Mouse (Mus musculus) limb, embryonic 10.5 days (tissue): ENCODE results near the gene Vwc2l. TPM values are rescaled to one million over a fixed set of nuclear protein-coding genes. Genes with fewer than 3 reads are reported as not detected.

Experiments used
- DNase-seq: peaks from one replicate; pipeline ENCODE4 v3.0.0-alpha.2; 2017; ENCODE audit warnings: low spot score
- H3K27ac ChIP-seq: fragments of 300-500 bp; sonication (generic); 2 replicates; pipeline ENCODE4 v1.5.1; 2016; ENCODE audit warnings: mild to moderate bottlenecking
- H3K27me3 ChIP-seq: fragments of 300-500 bp; sonication (generic); 2 replicates; pipeline ENCODE4 v1.6.1; 2016; ENCODE audit warnings: low read depth, mild to moderate bottlenecking; ENCODE audit not compliant: poor library complexity, severe bottlenecking
- H3K36me3 ChIP-seq: fragments of 300-500 bp; sonication (generic); 2 replicates; pipeline ENCODE4 v1.6.1; 2016; ENCODE audit warnings: mild to moderate bottlenecking, moderate library complexity
- H3K4me1 ChIP-seq: fragments of 300-500 bp; sonication (generic); 2 replicates; pipeline ENCODE4 v1.6.1; 2016
- H3K4me3 ChIP-seq: fragments of 300-500 bp; sonication (generic); 2 replicates; pipeline ENCODE4 v1.5.1; 2016; ENCODE audit warnings: mild to moderate bottlenecking, moderate library complexity
- H3K9me3 ChIP-seq: fragments of 300-500 bp; sonication (generic); replicated peaks from 2 replicates; pipeline ENCODE4 v1.6.1; 2016; ENCODE audit warnings: mild to moderate bottlenecking
- WGBS: fragments of 180-500 bp; shearing (Covaris S2); methylation state at CpG from one replicate; pipeline ENCODE4 v1.1.7; 2016; 5-methylcytosine and 5-hydroxymethylcytosine counted together
- polyA plus RNA-seq: library from polyadenylated mRNA; unstranded; fragments of >200 nt; fragmentation: Nextera tagmentation; extraction: Ambion mirVana; gene quantifications from 2 replicates; pipeline ENCODE4 v1.2.1, GENCODE M21; 2016

The Vwc2l gene
- polyA plus RNA-seq, 1 experiment from 2014 or later: not detected

GRCm38 (mm10) chr1:70851633-70852390, 126.3 kb downstream of the Vwc2l start:
- Histone ChIP-seq H3K9me3 (no peaks in the 10 kb centered on the region), H3K4me3 (no peak overlapping the region), H3K4me1 (no peaks in the 10 kb centered on the region), H3K36me3 (no peaks in the 10 kb centered on the region), H3K27me3 (no peaks in the 10 kb centered on the region), H3K27ac (no peak overlapping the region)
- DNase-seq: no peak
- 79% methylated on average over 12 of the region's 12 CpGs for WGBS

- H3K4me3 ChIP-seq: no peak overlapping the region
- no peaks in the 10 kb centered on the region for H3K4me1 ChIP-seq
- no peaks in the 10 kb centered on the region for H3K27me3 ChIP-seq
- H3K27ac ChIP-seq: no peak overlapping the region
- WGBS: 92% methylated on average over 11 of the region's 11 CpGs
- no peaks in the 10 kb centered on the region for H3K36me3 ChIP-seq
- no peaks in the 10 kb centered on the region for H3K9me3 ChIP-seq
- no peak for DNase-seq
Measured at GRCm38 (mm10) chr1:70853446-70853845, 127.9 kb downstream of the Vwc2l start.

GRCm38 (mm10) chr1:70855912-70856311, 130.4 kb downstream of the Vwc2l start:
- 86% methylated on average over 5 of the region's 5 CpGs for WGBS
- H3K4me1 ChIP-seq: no peaks in the 10 kb centered on the region
- no peaks in the 10 kb centered on the region for H3K9me3 ChIP-seq
- H3K4me3 ChIP-seq: no peak overlapping the region
- H3K36me3 ChIP-seq: no peaks in the 10 kb centered on the region
- no peaks in the 10 kb centered on the region for H3K27me3 ChIP-seq
- no peak for DNase-seq
- H3K27ac ChIP-seq: no peak overlapping the region

DNA sequence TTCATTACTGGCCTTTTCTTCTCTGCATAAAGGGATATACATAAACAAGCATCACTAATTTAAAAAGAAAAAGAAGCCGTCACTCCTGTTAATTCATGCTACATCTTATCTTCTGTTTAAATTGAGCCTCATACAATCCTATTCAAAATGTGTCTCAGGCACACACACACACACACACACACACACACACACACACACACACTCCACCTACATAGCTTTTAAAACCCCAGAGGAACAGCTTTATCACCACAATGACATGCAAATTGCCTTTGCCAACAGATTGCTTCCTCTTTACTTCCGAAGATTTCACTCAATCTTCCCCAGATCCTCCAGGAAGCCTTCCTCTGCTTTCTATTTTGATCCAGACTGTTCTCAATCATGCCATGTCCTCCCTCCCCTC, 136.2 kb downstream of the Vwc2l start:
- no peaks in the 10 kb centered on the region for H3K36me3 ChIP-seq
- no peak overlapping the region for H3K4me3 ChIP-seq
- no peaks in the 10 kb centered on the region for H3K4me1 ChIP-seq
- H3K27ac ChIP-seq: no peak overlapping the region
- no peak for DNase-seq
- WGBS: 71% methylated on average over 2 of the region's 2 CpGs
- H3K27me3 ChIP-seq: no peaks in the 10 kb centered on the region
- H3K9me3 ChIP-seq: no peaks in the 10 kb centered on the region

GRCm38 (mm10) chr1:70866137-70866536, 140.6 kb downstream of the Vwc2l start:
- H3K4me3 ChIP-seq: no peak overlapping the region
- DNase-seq: no peak
- no peak overlapping the region for H3K27ac ChIP-seq
- no peaks in the 10 kb centered on the region for H3K36me3 ChIP-seq
- no peaks in the 10 kb centered on the region for H3K4me1 ChIP-seq
- no peaks in the 10 kb centered on the region for H3K27me3 ChIP-seq
- no peaks in the 10 kb centered on the region for H3K9me3 ChIP-seq
- WGBS: 70% methylated on average over 5 of the region's 5 CpGs

DNA sequence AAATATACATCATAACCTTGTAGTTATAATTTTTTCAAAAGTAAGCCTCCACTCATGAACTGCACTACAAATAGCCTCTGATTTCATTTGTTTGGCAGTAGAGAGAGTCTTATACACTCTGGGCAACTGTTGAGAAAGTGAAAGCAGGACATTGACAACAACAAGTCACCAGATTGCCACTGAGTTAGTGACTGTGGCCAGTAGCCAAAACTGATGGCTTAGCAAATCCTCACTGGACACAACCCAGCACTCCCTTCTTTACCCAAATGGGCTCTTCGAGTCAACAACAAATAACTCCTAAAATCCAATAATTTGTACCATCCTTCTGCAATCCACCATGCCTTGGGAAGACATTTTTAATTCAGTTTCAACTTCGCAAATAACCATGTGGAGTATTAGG, 155.0 kb downstream of the Vwc2l start:
- WGBS: 96% methylated on average over 2 of the region's 2 CpGs
- no peak for DNase-seq
- Histone ChIP-seq H3K27ac (no peak overlapping the region), H3K9me3 (no peaks in the 10 kb centered on the region), H3K4me1 (no peaks in the 10 kb centered on the region), H3K27me3 (no peaks in the 10 kb centered on the region), H3K4me3 (no peak overlapping the region), H3K36me3 (no peaks in the 10 kb centered on the region)

DNA sequence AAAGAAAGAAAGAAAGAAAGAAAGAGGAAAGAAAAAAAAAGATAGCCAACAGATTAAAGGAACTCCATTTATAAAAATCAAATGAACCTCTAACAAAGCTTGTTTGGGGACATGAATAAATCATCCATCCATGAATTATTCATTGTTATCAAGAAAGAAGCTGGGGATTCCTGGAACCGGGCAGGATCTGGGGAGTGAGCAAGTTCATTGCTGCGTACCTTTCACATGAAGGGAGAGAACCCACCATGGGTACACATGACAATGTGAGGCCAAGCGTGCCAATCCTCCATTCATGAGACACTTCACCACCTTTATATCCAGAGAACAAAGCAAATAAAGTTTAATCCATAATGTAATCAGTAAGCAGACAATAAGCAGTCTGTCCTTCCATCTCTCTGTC, 155.8 kb downstream of the Vwc2l start:
- no peak overlapping the region for H3K4me3 ChIP-seq
- H3K36me3 ChIP-seq: no peaks in the 10 kb centered on the region
- no peak overlapping the region for H3K27ac ChIP-seq
- DNase-seq: no peak
- WGBS: 84% methylated on average over 3 of the region's 3 CpGs
- no peaks in the 10 kb centered on the region for H3K27me3 ChIP-seq
- no peaks in the 10 kb centered on the region for H3K9me3 ChIP-seq
- H3K4me1 ChIP-seq: no peaks in the 10 kb centered on the region

DNA sequence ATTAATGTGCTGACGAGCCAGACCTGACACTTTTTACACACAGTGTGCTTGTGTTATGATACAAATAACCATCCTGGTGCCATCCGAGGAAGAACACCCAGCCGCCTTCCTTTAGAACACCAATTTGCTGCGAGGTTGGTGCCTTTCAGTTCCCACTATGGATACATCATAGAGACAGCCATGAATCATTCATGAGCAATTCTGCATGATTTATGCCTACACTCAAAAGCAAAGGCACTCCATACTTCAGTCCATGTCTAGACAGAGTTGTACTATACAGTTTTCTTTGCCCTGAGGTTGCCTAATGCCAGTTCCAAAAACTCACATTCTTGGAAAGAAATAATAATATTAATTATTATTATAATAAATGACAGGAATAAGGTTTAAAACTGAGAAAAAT, 158.6 kb downstream of the Vwc2l start:
- Histone ChIP-seq H3K9me3 (no peaks in the 10 kb centered on the region), H3K27ac (no peak overlapping the region), H3K4me1 (no peaks in the 10 kb centered on the region), H3K36me3 (no peaks in the 10 kb centered on the region), H3K4me3 (no peak overlapping the region), H3K27me3 (no peaks in the 10 kb centered on the region)
- WGBS: 89% methylated on average over 4 of the region's 4 CpGs
- DNase-seq: no peak

DNA sequence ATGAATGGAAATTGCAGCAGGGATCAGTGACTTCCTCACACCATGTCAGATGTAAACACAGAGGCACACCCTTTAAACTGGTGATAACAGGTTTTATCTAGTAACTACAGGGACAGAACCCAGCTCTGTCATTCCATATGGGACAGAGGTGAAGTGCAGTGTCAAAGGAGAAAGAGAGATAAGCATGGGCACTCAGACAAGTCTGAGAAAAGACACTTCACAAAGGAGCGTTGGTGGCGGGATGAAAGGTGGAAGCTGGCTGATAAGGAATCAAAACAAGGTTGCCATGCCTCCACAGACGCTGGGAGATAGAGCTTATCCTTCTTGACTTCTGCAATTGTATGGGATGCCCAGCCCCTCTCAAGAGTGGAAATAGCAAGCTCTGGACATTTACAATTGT, 176.8 kb downstream of the Vwc2l start:
- H3K27ac ChIP-seq: no peak overlapping the region

DNA sequence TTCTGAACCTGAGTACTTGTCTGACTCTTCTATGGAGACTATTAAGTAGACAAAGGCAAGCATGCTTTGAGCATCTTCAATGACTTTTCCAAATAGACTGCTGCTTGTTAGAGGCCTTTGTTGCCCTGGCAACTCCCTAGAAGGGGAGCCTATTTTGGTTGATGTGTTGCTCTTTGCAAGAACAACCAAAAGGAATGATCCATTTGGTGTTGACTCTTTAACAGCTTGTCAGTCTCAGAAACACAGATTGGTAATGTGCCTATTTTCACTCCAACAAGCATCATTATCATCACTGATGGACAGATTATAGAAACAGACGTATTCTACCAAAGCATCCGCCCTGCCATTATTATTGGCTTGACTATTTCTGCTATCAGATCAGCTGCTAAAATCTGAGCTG, 181.9 kb downstream of the Vwc2l start:
- no peak overlapping the region for H3K4me3 ChIP-seq
- no peaks in the 10 kb centered on the region for H3K36me3 ChIP-seq
- WGBS: 87% methylated on average over 2 of the region's 2 CpGs
- H3K27me3 ChIP-seq: no peaks in the 10 kb centered on the region
- DNase-seq: no peak
- no peaks in the 10 kb centered on the region for H3K9me3 ChIP-seq
- no peak overlapping the region for H3K27ac ChIP-seq
- H3K4me1 ChIP-seq: no peaks in the 10 kb centered on the region

More for the DNA sequence above, 176.8 kb downstream of the Vwc2l start:
- no peaks in the 10 kb centered on the region for H3K4me1 ChIP-seq
- H3K4me3 ChIP-seq: no peak overlapping the region
- H3K36me3 ChIP-seq: no peaks in the 10 kb centered on the region
- WGBS: 67% methylated on average over 3 of the region's 3 CpGs
- no peaks in the 10 kb centered on the region for H3K27me3 ChIP-seq
- no peak for DNase-seq
- no peaks in the 10 kb centered on the region for H3K9me3 ChIP-seq

- no peak for DNase-seq
- Histone ChIP-seq H3K9me3 (no peaks in the 10 kb centered on the region), H3K27ac (no peak overlapping the region), H3K27me3 (no peaks in the 10 kb centered on the region), H3K36me3 (no peaks in the 10 kb centered on the region), H3K4me1 (no peaks in the 10 kb centered on the region), H3K4me3 (no peak overlapping the region)
- 56% methylated on average over 4 of the region's 4 CpGs for WGBS
Measured at GRCm38 (mm10) chr1:70911235-70911634, 185.7 kb downstream of the Vwc2l start.

GRCm38 (mm10) chr1:70913071-70913470, 187.6 kb downstream of the Vwc2l start:
- H3K27me3 ChIP-seq: no peaks in the 10 kb centered on the region
- H3K9me3 ChIP-seq: no peaks in the 10 kb centered on the region
- 70% methylated on average over 9 of the region's 9 CpGs for WGBS
- DNase-seq: no peak
- H3K4me1 ChIP-seq: no peaks in the 10 kb centered on the region
- H3K36me3 ChIP-seq: no peaks in the 10 kb centered on the region
- no peak overlapping the region for H3K27ac ChIP-seq
- H3K4me3 ChIP-seq: no peak overlapping the region

GRCm38 (mm10) chr1:70918173-70919036, 192.9 kb downstream of the Vwc2l start:
- DNase-seq: no peak
- Histone ChIP-seq H3K4me1 (no peaks in the 10 kb centered on the region), H3K27ac (no peak overlapping the region), H3K36me3 (no peaks in the 10 kb centered on the region), H3K9me3 (no peaks in the 10 kb centered on the region), H3K27me3 (no peaks in the 10 kb centered on the region), H3K4me3 (no peak overlapping the region)
- 85% methylated on average over 2 of the region's 2 CpGs for WGBS
